Mouse (Mus musculus) heart, embryonic 16.5 days (tissue): ENCODE data around the gene Gm20661. TPM values are rescaled to one million over a fixed set of nuclear protein-coding genes. Genes with fewer than 3 reads are reported as not detected.

Experiments used
- ATAC-seq: fragments of 200-750 bp; cut with Nextera tagmentation; replicated peaks from 2 replicates; pipeline ENCODE4 v1.8.0; 2017; ENCODE audit warnings: moderate number of reproducible peaks; ENCODE audit not compliant: insufficient read depth, low FRiP score; ENCODE audit errors: extremely low read depth
- H3K27ac ChIP-seq: fragments of 300-500 bp; sonication (generic); 2 replicates; pipeline ENCODE4 v1.5.1; 2014; ENCODE audit warnings: mild to moderate bottlenecking, low read length, control low read depth, moderate library complexity
- H3K27me3 ChIP-seq: fragments of 300-500 bp; sonication (generic); 2 replicates; pipeline ENCODE4 v1.6.1; 2014; ENCODE audit warnings: low read length, mixed read lengths; ENCODE audit not compliant: control insufficient read depth, insufficient read depth
- H3K36me3 ChIP-seq: fragments of 300-500 bp; sonication (generic); 2 replicates; pipeline ENCODE4 v1.6.1; 2014; ENCODE audit not compliant: control insufficient read depth, insufficient read depth
- H3K4me1 ChIP-seq: fragments of 300-500 bp; sonication (generic); 2 replicates; pipeline ENCODE4 v1.6.1; 2014; ENCODE audit warnings: low read length, mixed read lengths; ENCODE audit not compliant: control insufficient read depth, insufficient read depth
- H3K4me2 ChIP-seq: fragments of 300-500 bp; sonication (generic); 2 replicates; pipeline ENCODE4 v1.6.1; 2014; ENCODE audit warnings: low read depth, mild to moderate bottlenecking, control low read depth, low read length
- H3K4me3 ChIP-seq: fragments of 300-500 bp; sonication (generic); 2 replicates; pipeline ENCODE4 v1.5.1; 2014; ENCODE audit warnings: mild to moderate bottlenecking, control low read depth, low read length
- H3K9ac ChIP-seq: fragments of 300-500 bp; sonication (generic); 2 replicates; pipeline ENCODE4 v1.6.1; 2014; ENCODE audit warnings: low read length, control low read depth
- H3K9me3 ChIP-seq: fragments of 300-500 bp; sonication (generic); replicated peaks from 2 replicates; pipeline ENCODE4 v1.6.1; 2016; ENCODE audit warnings: low read length; ENCODE audit not compliant: control insufficient read depth
- WGBS: fragments of 180-500 bp; shearing (Covaris S2); extraction: QIAGEN DNeasy Blood & Tissue Kit; methylation state at CpG from one replicate; pipeline ENCODE4 v1.1.7; 2014; 5-methylcytosine and 5-hydroxymethylcytosine counted together
- polyA plus RNA-seq: library from polyadenylated mRNA; unstranded; fragments of >200 nt; fragmentation: Nextera tagmentation; extraction: Ambion mirVana; gene quantifications from 2 replicates; pipeline ENCODE4 v1.2.1, GENCODE M21; 2015

Gm20661 gene
- 2.6 and 3.0 TPM in 2 replicates for polyA plus RNA-seq

GRCm38 (mm10) chr9:107982681-107983346 lies at the start of gene Gm20661:
Gene Gm20661 (plus strand): TSS chr9:107983058.
- 8% methylated on average over 14 of the region's 14 CpGs for WGBS
- Histone ChIP-seq H3K9ac (peak within 1 kb of the TSS; percentile 81), H3K4me1 (peaks cover 49% of the 10 kb centered on the region), H3K9me3 (no peaks in the 10 kb centered on the region), H3K4me3 (peak within 1 kb of the TSS; percentile 83), H3K27me3 (no peaks in the 10 kb centered on the region), H3K4me2 (peak within 1 kb of the TSS; percentile 88), H3K27ac (peak within 1 kb of the TSS; percentile 99), H3K36me3 (peaks cover 5% of the 10 kb centered on the region; the same call in 1 of the 2 replicates)
- peak; percentile 76 for ATAC-seq

DNA sequence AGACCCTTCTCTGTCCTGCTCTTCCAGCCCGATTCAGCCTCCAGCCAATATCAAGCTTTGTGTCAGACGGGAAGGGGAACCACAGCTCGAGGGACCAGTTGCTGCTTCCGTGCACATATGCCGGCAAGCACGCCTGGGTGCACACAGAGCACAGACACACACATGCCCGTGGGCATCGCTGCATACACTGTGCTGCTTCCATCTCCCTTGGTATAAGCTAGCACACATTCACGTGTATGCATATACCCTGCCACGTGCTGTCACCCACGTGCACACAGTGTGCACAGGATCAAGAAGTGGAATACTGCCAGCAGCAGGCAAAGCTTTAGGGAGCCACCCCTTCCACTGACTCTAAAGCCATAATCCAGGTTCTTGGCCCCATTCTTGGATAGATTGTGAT lies 48.7 kb upstream of the Gm20661 start:
- Histone ChIP-seq H3K4me3 (no peak overlapping the region), H3K27ac (no peak overlapping the region), H3K36me3 (no peaks in the 10 kb centered on the region), H3K9me3 (no peaks in the 10 kb centered on the region), H3K27me3 (peaks cover 30% of the 10 kb centered on the region), H3K4me1 (peaks cover 8% of the 10 kb centered on the region), H3K4me2 (no peak overlapping the region), H3K9ac (no peak overlapping the region)
- 81% methylated on average over 11 of the region's 11 CpGs for WGBS
- ATAC-seq, result no peak

DNA sequence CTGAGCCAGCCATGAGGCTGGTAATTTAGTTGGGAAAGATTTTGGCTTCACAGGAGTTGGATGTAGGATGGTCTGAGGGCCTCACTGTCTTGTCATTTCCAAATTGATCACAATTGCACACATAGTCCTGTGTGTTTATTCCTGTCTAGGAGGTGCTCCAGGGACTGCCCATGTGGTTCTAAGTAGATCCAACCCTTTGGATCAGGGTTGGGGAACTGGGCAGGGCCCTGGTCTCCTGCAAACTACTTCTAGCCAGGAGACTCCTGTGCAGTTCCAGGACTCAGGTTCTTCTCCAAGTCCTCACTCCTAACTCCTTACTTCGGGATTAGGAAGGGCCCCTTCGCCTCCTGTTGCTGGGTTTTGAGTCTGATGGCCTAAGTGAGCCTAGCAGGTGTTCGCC lies 47.5 kb upstream of the Gm20661 start, which contains the start of gene Camkv:
Gene Camkv (plus strand): TSS at position 301 of the 400 bp plus-strand sequence.
- no peak within 1 kb of the TSS for H3K27ac ChIP-seq
- H3K4me2 ChIP-seq, result peak within 1 kb of the TSS; percentile 88
- H3K27me3 ChIP-seq, result peaks cover 30% of the 10 kb centered on the region
- no peaks in the 10 kb centered on the region for H3K9me3 ChIP-seq
- H3K9ac ChIP-seq, result peak within 1 kb of the TSS; percentile 67
- ATAC-seq, result no peak
- no peaks in the 10 kb centered on the region for H3K36me3 ChIP-seq
- H3K4me1 ChIP-seq, result peaks cover 8% of the 10 kb centered on the region
- 21% methylated on average over 3 of the region's 3 CpGs for WGBS
- H3K4me3 ChIP-seq, result peak within 1 kb of the TSS; percentile 57

DNA sequence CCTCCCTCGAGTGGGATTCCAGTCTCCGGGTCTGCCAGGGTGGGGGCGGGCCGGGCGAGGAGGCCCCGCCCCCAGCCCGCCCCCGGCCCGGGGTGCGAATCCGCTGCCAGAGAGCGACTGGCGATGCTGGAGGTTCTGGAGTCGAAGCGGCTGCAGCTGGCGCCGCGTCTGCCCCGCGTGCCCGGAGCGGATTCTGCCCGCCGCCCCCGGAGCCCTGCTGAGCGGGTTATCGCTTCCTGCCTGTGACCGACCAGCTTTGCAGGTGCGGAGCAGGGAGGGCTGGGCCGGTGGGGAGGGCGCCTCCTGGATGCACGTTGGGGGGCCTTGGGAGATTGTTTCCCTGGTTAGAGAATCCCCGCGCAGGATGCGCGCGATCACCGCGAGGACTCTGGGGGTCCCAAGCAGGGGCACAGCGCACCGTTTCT lies 47.1 kb upstream of the Gm20661 start:
- Histone ChIP-seq H3K27ac (no peak overlapping the region), H3K4me1 (peaks cover 8% of the 10 kb centered on the region), H3K9ac (peak overlapping the region; percentile 67), H3K36me3 (no peaks in the 10 kb centered on the region), H3K4me2 (peak overlapping the region; percentile 88), H3K27me3 (peaks cover 30% of the 10 kb centered on the region), H3K9me3 (no peaks in the 10 kb centered on the region), H3K4me3 (peak overlapping the region; percentile 57)
- 0 out of 2 replicates have a peak, but pooled peaks have one; percentile 28 for ATAC-seq
- under 1% methylated on average over 39 of the region's 41 CpGs for WGBS

GRCm38 (mm10) chr9:107936215-107936822 lies 46.5 kb upstream of the Gm20661 start:
- H3K4me1 ChIP-seq, result peaks cover 8% of the 10 kb centered on the region
- ATAC-seq, result peak; percentile 16; the same call in 1 of the 2 replicates
- peaks cover 30% of the 10 kb centered on the region for H3K27me3 ChIP-seq
- peak overlapping the region; percentile 67 for H3K9ac ChIP-seq
- H3K9me3 ChIP-seq, result no peaks in the 10 kb centered on the region
- peak overlapping the region; percentile 88 for H3K4me2 ChIP-seq
- H3K4me3 ChIP-seq, result peak overlapping the region; percentile 57
- H3K27ac ChIP-seq, result no peak overlapping the region
- no peaks in the 10 kb centered on the region for H3K36me3 ChIP-seq
- WGBS, result 7% methylated on average over 29 of the region's 29 CpGs

DNA sequence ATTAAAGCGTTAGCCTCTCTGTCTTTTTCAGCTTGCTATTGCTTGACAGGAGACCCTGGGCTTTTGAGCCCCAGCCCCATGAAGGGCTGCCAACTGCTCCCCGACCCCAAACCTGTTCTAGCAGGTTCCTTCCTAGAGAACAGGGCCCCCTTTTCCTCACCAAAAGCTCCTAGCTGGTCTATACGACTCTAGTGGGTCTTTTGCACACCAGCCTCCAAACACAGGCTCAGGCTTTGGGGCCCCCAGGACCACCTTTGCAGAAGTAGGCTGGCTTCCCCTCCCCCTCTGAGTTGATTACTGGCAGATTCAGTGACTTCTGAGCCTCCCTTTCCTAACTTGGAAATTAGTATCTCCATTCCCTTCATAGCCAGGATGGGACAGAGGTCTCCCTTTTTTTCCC lies 46.0 kb upstream of the Gm20661 start:
- Histone ChIP-seq H3K36me3 (no peaks in the 10 kb centered on the region), H3K27ac (no peak overlapping the region), H3K9ac (no peak overlapping the region), H3K4me3 (no peak overlapping the region), H3K4me1 (peaks cover 8% of the 10 kb centered on the region), H3K4me2 (no peak overlapping the region; the same call in 1 of the 2 replicates), H3K27me3 (peaks cover 30% of the 10 kb centered on the region), H3K9me3 (no peaks in the 10 kb centered on the region)
- no peak for ATAC-seq
- WGBS, result 27% methylated on average over 3 of the region's 3 CpGs

DNA sequence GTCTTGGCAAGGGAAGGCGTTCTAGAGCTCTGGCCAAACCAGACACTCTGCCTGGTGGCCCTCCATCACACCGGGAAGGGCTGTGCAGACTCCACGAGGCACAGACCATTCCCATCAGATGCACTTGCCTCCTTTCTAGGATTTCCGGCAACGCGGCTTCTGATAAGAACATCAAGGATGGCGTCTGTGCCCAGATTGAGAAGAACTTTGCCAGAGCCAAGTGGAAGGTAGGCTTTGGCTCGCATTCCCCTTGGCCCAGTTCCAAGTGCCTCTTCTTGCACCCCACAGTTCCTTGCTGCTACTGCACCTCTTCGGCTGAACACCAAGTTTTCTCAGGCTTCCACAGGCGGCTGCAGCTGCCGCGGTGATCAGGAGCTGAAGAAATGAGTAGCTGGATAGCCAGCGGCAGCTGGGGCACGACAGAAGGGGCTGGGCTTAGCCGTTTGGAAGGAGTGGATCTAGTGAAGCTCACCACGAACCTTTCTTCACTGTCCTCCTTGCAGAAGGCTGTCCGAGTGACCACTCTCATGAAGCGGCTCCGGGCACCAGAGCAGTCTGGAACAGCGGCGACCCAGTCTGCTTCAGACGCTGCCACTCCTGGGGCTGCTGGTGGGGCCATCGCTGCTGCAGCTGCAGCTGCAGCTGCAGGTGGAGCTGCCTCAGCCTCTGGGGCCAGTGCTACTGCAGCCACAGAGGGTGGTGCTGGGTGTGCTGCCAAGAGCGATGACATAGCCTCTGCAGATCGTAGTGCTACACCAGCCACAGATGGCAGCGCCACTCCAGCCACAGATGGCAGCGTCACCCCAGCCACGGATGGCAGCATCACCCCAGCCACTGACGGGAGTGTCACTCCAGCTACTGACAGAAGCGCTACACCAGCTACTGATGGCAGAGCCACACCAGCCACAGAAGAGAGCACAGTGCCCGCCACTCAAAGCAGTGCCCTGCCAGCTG lies 35.3 kb upstream of the Gm20661 start:
- no peak for ATAC-seq
- Histone ChIP-seq H3K27ac (no peak overlapping the region), H3K4me1 (peaks cover 13% of the 10 kb centered on the region), H3K4me3 (no peak overlapping the region), H3K27me3 (no peaks in the 10 kb centered on the region), H3K9me3 (no peaks in the 10 kb centered on the region), H3K9ac (no peak overlapping the region), H3K4me2 (no peak overlapping the region), H3K36me3 (no peaks in the 10 kb centered on the region)
- 76% methylated on average over 31 of the region's 31 CpGs for WGBS

DNA sequence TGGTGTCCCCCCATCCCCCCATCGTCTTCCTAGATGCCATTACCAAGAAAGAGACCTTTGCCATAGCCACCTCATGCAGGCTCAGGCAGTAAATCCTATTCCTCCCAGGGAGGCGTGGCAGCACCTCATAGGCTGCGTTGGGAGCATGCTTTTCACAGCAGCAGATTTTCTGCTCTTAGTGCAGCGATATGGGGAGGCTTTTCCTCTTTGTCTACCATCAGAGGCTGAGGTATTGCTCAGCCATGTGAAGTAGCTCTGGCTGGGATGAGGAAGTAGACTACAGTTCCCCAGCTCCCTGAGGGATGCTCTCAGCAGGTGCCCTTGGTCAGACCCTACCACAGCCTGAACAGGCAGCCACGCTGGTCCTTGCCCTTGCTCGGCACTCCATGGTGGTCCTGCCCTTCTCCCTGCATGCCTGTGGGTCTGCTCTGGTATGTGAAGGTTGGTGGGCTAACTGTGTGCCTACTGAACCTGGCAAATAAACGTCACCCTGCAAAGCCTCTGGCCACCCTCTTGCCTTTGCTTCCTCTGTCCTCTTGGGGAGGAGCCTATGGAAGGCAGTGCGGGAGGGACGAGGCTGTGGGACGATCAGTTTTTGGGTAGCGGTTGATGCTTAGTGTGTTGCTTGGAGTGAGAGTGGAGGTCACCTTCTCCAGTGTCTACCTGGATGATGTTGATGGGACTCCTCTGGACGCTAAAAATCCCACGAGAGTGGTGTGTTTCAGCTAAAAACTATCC lies 33.5 kb upstream of the Gm20661 start:
- Histone ChIP-seq H3K9ac (no peak overlapping the region), H3K27ac (no peak overlapping the region), H3K27me3 (no peaks in the 10 kb centered on the region), H3K36me3 (no peaks in the 10 kb centered on the region), H3K4me3 (no peak overlapping the region), H3K4me2 (no peak overlapping the region), H3K9me3 (no peaks in the 10 kb centered on the region), H3K4me1 (peaks cover 13% of the 10 kb centered on the region)
- WGBS, result 74% methylated on average over 13 of the region's 13 CpGs
- ATAC-seq, result no peak
